Mouse (Mus musculus): ENCODE measurements around the gene 5031439G07Rik. TPM values are rescaled to one million over a fixed set of nuclear protein-coding genes. Genes with fewer than 3 reads are reported as not detected.
A peak's percentile ranks its signal among the peaks of the same experiment; 100 is the strongest.

5031439G07Rik gene
- polyA plus RNA-seq, 1 experiment from 2014 or later, result 10.0 TPM

DNA sequence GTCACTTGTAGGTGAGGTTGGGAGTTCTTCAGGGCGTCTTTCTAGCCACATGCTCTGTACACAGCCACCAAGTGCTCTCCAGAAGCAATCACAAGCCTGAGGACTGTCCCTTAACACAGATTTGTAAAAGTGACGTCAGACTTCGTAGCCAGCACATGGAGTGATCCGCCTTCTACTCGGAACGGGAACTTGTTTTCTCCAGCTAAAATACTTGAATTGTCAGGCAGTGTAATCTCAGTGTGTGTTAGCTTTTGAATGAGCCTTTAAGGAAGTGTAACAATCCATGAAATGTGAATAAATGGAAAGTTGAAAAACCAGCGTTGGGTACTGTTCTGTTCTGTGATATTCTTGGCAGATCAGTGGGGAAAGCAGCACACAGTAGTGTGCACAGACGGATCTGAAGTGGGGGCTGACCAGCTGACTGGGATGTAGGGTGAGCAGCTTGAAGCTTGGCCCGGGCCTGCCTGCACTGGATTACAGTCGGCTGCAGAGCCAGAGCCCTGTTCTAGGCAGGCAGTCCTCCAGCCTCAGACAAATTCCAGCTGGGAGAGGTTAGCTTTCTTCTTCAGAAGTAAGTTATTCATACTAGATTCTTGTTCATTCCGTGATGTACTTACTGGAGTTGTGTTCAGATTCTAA lies 45.6 kb downstream of the 5031439G07Rik start:
- H3K27me3 ChIP-seq (ENCODE audit: insufficient read depth, low read length), result no peaks in the 10 kb centered on the region
- H3K9me3 ChIP-seq (replicated peaks; ENCODE audit: low read length), result no peaks in the 10 kb centered on the region
- H3K27ac ChIP-seq, result no peak overlapping the region
- no peak overlapping the region for H3K9ac ChIP-seq (ENCODE audit: low read depth, low read length)
- H3K4me2 ChIP-seq (ENCODE audit: low read length), result no peak overlapping the region
- H3K36me3 ChIP-seq (ENCODE audit: insufficient read depth, low read length), result peaks cover 28% of the 10 kb centered on the region
- H3K4me3 ChIP-seq (replicated peaks; ENCODE audit: low read depth, low read length), result no peak overlapping the region
- TF ChIP-seq CTCF (IDR thresholded peaks at IDR 0.05; ENCODE audit: low read depth), result no peak
- H3K4me1 ChIP-seq (replicated peaks; ENCODE audit: insufficient read depth, low read length), result no peaks in the 10 kb centered on the region
- DNase-seq (ENCODE audit: low spot score) (no peak), ATAC-seq (replicated peaks; ENCODE audit: low FRiP score, low read depth) (no peak)
- WGBS, result 70% methylated on average over 11 of the region's 11 CpGs

DNA sequence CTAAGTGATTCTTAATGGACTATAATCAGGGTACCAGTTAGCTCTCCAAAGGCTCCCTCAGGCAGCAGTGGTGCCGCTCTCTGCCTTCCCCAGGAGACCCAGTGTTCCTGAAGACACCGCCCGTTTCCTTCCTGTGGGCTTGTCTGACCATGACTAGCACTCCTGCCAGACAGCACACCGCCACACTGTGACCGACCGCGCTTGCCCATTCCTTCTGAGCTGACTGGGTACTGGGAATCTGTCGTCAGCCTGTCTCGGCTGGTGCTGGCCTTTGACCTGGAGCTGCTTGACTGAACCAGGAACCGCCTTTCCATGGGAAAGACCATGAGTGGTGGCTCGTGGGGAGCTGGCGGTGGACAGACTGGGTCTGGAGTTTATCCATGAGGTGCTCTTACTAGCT lies 48.2 kb downstream of the 5031439G07Rik start:
- no peaks in the 10 kb centered on the region for H3K9me3 ChIP-seq (replicated peaks; ENCODE audit: low read length)
- H3K4me2 ChIP-seq (ENCODE audit: low read length), result no peak overlapping the region
- H3K36me3 ChIP-seq (ENCODE audit: insufficient read depth, low read length), result peaks cover 54% of the 10 kb centered on the region
- no peak for TF ChIP-seq CTCF (IDR thresholded peaks at IDR 0.05; ENCODE audit: low read depth)
- H3K4me1 ChIP-seq (replicated peaks; ENCODE audit: insufficient read depth, low read length), result no peaks in the 10 kb centered on the region
- ATAC-seq (replicated peaks; ENCODE audit: low FRiP score, low read depth) (peak; percentile 83), DNase-seq (ENCODE audit: low spot score) (peak; percentile 67)
- no peak overlapping the region for H3K27ac ChIP-seq
- no peak overlapping the region for H3K4me3 ChIP-seq (replicated peaks; ENCODE audit: low read depth, low read length)
- WGBS, result 35% methylated on average over 12 of the region's 12 CpGs
- no peak overlapping the region for H3K9ac ChIP-seq (ENCODE audit: low read depth, low read length)
- no peaks in the 10 kb centered on the region for H3K27me3 ChIP-seq (ENCODE audit: insufficient read depth, low read length)

DNA sequence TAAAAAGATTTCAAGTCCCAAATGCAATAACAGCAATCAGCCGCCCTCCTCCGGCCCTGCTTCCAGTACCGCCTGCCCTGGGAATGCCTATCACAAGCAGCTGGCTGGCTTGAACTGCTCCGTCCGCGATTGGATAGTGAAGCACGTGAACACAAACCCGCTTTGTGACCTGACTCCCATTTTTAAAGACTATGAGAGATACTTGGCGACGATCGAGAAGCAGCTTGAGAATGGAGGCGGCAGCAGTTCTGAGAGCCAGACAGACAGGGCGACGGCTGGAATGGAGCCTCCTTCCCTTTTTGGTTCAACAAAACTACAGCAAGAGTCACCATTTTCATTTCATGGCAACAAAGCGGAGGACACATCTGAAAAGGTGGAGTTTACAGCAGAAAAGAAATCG lies 53.5 kb downstream of the 5031439G07Rik start:
- TF ChIP-seq CTCF (IDR thresholded peaks at IDR 0.05; ENCODE audit: low read depth), result no peak
- WGBS, result 88% methylated on average over 16 of the region's 16 CpGs
- no peak overlapping the region for H3K4me3 ChIP-seq (replicated peaks; ENCODE audit: low read depth, low read length)
- H3K4me1 ChIP-seq (replicated peaks; ENCODE audit: insufficient read depth, low read length), result no peaks in the 10 kb centered on the region
- no peak overlapping the region for H3K4me2 ChIP-seq (ENCODE audit: low read length)
- H3K36me3 ChIP-seq (ENCODE audit: insufficient read depth, low read length), result peaks cover 91% of the 10 kb centered on the region
- no peak overlapping the region for H3K9ac ChIP-seq (ENCODE audit: low read depth, low read length)
- no peaks in the 10 kb centered on the region for H3K9me3 ChIP-seq (replicated peaks; ENCODE audit: low read length)
- DNase-seq (ENCODE audit: low spot score), result no peak
- H3K27me3 ChIP-seq (ENCODE audit: insufficient read depth, low read length), result no peaks in the 10 kb centered on the region
- no peak for ATAC-seq (replicated peaks; ENCODE audit: low FRiP score, low read depth)
- H3K27ac ChIP-seq, result no peak overlapping the region

DNA sequence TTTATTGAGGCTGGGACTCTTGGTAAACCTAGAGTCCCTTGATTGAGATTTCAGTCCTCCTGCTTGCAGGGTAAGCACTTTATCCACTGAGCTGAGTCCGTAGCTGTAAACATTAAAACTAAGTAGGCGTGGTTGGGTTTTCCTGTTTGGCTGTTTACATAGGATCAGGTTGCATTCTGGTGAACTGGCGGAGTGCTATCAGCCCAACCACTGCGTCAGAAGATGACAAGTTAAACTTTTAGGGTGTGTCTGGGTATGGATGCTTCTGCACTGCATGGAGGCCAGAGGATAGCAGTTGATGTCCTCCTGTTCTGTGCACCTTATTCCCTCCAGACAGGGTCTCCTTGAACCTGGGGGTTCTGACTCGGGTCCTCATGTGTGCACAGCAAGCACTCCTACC lies 56.0 kb downstream of the 5031439G07Rik start:
- DNase-seq (ENCODE audit: low spot score), result peak; percentile 42
- no peak overlapping the region for H3K4me3 ChIP-seq (replicated peaks; ENCODE audit: low read depth, low read length)
- H3K27ac ChIP-seq, result no peak overlapping the region
- H3K36me3 ChIP-seq (ENCODE audit: insufficient read depth, low read length), result peaks cover 86% of the 10 kb centered on the region
- H3K9ac ChIP-seq (ENCODE audit: low read depth, low read length), result no peak overlapping the region
- TF ChIP-seq CTCF (IDR thresholded peaks at IDR 0.05; ENCODE audit: low read depth), result no peak
- no peak for ATAC-seq (replicated peaks; ENCODE audit: low FRiP score, low read depth)
- no peaks in the 10 kb centered on the region for H3K9me3 ChIP-seq (replicated peaks; ENCODE audit: low read length)
- WGBS, result 35% methylated on average over 5 of the region's 5 CpGs
- H3K4me1 ChIP-seq (replicated peaks; ENCODE audit: insufficient read depth, low read length), result no peaks in the 10 kb centered on the region
- H3K4me2 ChIP-seq (ENCODE audit: low read length), result no peak overlapping the region
- H3K27me3 ChIP-seq (ENCODE audit: insufficient read depth, low read length), result no peaks in the 10 kb centered on the region

DNA sequence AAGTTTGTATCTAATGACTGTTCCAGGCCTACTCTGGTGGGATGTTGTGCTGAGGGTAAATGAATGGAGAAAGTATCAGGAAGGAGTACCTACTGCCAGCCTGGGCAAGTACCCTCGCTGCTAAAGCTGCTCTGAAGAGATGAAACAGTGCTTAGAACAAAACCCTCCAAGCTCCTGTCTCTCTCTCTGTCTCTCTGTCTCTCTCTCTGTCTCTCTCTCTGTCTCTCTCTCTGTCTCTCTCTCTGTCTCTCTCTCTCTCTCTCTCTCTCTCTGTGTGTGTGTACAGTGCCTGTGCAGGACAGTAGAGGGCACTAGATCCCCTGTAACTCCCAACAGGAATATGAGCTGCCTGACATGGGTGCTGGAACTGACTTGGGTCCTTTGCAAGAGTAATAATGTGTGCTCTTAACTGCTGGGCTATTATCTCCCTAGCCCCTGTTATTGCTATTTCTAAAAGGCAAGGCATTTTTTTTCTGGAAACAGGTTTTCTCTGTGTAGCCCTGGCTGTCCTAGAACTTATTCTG lies 62.8 kb downstream of the 5031439G07Rik start:
- Histone ChIP-seq H3K36me3 (ENCODE audit: insufficient read depth, low read length) (peaks cover 29% of the 10 kb centered on the region), H3K9ac (ENCODE audit: low read depth, low read length) (no peak overlapping the region), H3K27me3 (ENCODE audit: insufficient read depth, low read length) (no peaks in the 10 kb centered on the region), H3K9me3 (replicated peaks; ENCODE audit: low read length) (no peaks in the 10 kb centered on the region), H3K27ac (no peak overlapping the region), H3K4me2 (ENCODE audit: low read length) (no peak overlapping the region), H3K4me3 (replicated peaks; ENCODE audit: low read depth, low read length) (no peak overlapping the region), H3K4me1 (replicated peaks; ENCODE audit: insufficient read depth, low read length) (0 out of 2 replicates have a peak, but pooled peaks cover 9% of the 10 kb centered on the region)
- peak; percentile 32 for DNase-seq (ENCODE audit: low spot score)
- peak; percentile 56 for TF ChIP-seq CTCF (IDR thresholded peaks at IDR 0.05; ENCODE audit: low read depth)
- 68% methylated on average over 1 of the region's 1 CpGs for WGBS
- ATAC-seq (replicated peaks; ENCODE audit: low FRiP score, low read depth), result no peak

DNA sequence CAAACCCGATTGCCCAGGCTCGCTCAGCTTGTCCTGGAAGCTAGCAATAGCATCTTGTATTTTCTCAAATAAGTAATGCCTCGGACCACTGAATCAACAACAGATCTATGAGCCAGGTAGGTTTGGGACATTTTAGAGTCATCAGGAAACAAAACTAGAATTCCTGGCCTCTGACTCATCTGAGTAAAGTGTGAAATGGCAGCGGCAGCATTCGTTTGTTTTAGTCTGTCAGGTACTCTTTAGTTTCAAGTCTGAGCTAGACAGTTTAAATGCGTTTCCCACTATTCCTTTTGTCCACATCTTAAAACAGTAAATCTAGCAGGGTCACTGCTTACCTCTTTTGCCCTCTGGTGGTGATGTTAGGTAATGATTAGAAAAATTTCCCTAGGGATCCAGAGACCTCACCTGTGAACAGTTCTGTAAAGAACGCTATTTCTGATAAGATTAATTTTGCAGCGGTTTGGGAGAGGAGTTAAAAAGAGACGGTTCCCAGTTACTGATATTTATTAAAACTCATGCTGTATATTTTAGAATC lies 63.5 kb downstream of the 5031439G07Rik start:
- 10% methylated on average over 9 of the region's 9 CpGs for WGBS
- TF ChIP-seq CTCF (IDR thresholded peaks at IDR 0.05; ENCODE audit: low read depth), result peak; percentile 79
- Histone ChIP-seq H3K4me3 (replicated peaks; ENCODE audit: low read depth, low read length) (peak overlapping the region; percentile 82), H3K4me1 (replicated peaks; ENCODE audit: insufficient read depth, low read length) (0 out of 2 replicates have a peak, but pooled peaks cover 9% of the 10 kb centered on the region), H3K36me3 (ENCODE audit: insufficient read depth, low read length) (peaks cover 22% of the 10 kb centered on the region), H3K4me2 (ENCODE audit: low read length) (peak overlapping the region; percentile 73), H3K9ac (ENCODE audit: low read depth, low read length) (peak overlapping the region; percentile 96; the same call in 1 of the 2 replicates), H3K27me3 (ENCODE audit: insufficient read depth, low read length) (no peaks in the 10 kb centered on the region), H3K27ac (no peak overlapping the region), H3K9me3 (replicated peaks; ENCODE audit: low read length) (no peaks in the 10 kb centered on the region)
- ATAC-seq (replicated peaks; ENCODE audit: low FRiP score, low read depth) (no peak), DNase-seq (ENCODE audit: low spot score) (peak; percentile 85)

All from kidney, postnatal 0 days (tissue).